Mouse (Mus musculus): ENCODE data around the gene Gm13271. TPM values are rescaled to one million over a fixed set of nuclear protein-coding genes. Genes with fewer than 3 reads are reported as not detected.
"Not testable (repeated sequence)": the region's sequence is repeated elsewhere in the genome, so short reads cannot be mapped to it uniquely, and the experiment has no call there.

The Gm13271 gene
- polyA plus RNA-seq, 1 experiment from 2014 or later, result not detected

DNA sequence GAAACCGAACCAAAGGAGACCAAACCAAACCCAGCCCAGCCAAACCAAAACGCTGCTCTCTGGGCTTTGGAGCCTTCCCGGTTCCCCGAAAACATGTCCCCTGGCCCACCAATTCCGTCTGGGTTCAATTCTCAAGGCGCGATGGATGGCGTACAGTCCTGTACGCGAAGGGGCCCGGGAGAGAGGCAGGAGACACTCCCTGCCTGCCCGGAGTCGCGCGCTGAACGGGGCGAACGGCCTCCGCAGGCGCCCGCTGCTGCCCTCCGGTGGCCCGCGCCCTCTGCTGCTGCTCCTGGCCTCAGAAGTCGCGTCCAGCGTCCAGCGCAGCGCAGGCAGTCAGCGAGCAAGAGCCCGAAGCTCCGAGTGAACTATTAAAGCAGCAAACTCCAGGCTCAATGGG lies 18.9 kb downstream of the Gm13271 start, which contains the start of gene Gm13290:
Gene Gm13290, plus strand, starts transcription at position 301 of the 400 bp plus-strand sequence.
- not testable (repeated sequence) for H3K9me3 ChIP-seq (ENCODE audit: control insufficient read depth, low read length)
- WGBS, result no CpG with 5 or more reads among the region's 32 CpGs

DNA sequence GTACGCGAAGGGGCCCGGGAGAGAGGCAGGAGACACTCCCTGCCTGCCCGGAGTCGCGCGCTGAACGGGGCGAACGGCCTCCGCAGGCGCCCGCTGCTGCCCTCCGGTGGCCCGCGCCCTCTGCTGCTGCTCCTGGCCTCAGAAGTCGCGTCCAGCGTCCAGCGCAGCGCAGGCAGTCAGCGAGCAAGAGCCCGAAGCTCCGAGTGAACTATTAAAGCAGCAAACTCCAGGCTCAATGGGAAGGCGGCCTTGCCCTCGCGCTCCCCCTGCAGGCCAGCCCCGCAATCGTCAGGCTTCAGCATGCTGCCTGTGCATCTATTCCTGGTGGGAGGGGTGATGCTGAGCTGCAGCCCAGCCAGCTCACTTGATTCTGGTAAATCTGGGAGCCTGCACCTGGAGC lies 22.0 kb downstream of the Gm13271 start, which contains the start of gene Gm13289:
Gene Gm13289, plus strand, starts transcription at position 301 of the 400 bp plus-strand sequence.
- H3K9ac ChIP-seq (ENCODE audit: low read length); H3K9me3 ChIP-seq (ENCODE audit: control insufficient read depth, low read length); H3K27me3 ChIP-seq (ENCODE audit: control insufficient read depth, insufficient read depth, low read length); H3K4me1 ChIP-seq (ENCODE audit: control insufficient read depth, insufficient read depth, low read length); H3K36me3 ChIP-seq (ENCODE audit: control insufficient read depth, insufficient read depth, low read length); H3K27ac ChIP-seq (replicated peaks; ENCODE audit: low read depth, low read length); H3K4me3 ChIP-seq (ENCODE audit: low read depth, low read length); DNase-seq (ENCODE audit: low spot score); ATAC-seq (ENCODE audit: insufficient number of reproducible peaks, low FRiP score, low TSS enrichment, low read depth); H3K4me2 ChIP-seq (ENCODE audit: low read depth, severe bottlenecking): not testable (repeated sequence)
- WGBS, result no CpG with 5 or more reads among the region's 29 CpGs

More for the DNA sequence above, 18.9 kb downstream of the Gm13271 start, which contains the start of gene Gm13290:
- H3K27ac ChIP-seq (replicated peaks; ENCODE audit: low read depth, low read length); H3K9ac ChIP-seq (ENCODE audit: low read length); H3K4me3 ChIP-seq (ENCODE audit: low read depth, low read length); H3K36me3 ChIP-seq (ENCODE audit: control insufficient read depth, insufficient read depth, low read length); H3K27me3 ChIP-seq (ENCODE audit: control insufficient read depth, insufficient read depth, low read length); H3K4me2 ChIP-seq (ENCODE audit: low read depth, severe bottlenecking); DNase-seq (ENCODE audit: low spot score); ATAC-seq (ENCODE audit: insufficient number of reproducible peaks, low FRiP score, low TSS enrichment, low read depth); H3K4me1 ChIP-seq (ENCODE audit: control insufficient read depth, insufficient read depth, low read length): not testable (repeated sequence)

DNA sequence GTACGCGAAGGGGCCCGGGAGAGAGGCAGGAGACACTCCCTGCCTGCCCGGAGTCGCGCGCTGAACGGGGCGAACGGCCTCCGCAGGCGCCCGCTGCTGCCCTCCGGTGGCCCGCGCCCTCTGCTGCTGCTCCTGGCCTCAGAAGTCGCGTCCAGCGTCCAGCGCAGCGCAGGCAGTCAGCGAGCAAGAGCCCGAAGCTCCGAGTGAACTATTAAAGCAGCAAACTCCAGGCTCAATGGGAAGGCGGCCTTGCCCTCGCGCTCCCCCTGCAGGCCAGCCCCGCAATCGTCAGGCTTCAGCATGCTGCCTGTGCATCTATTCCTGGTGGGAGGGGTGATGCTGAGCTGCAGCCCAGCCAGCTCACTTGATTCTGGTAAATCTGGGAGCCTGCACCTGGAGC lies 24.9 kb downstream of the Gm13271 start, which contains the start of gene Gm13272:
Gene Gm13272, plus strand, starts transcription at position 301 of the 400 bp plus-strand sequence.
- not testable (repeated sequence) for H3K9me3 ChIP-seq (ENCODE audit: control insufficient read depth, low read length); H3K4me3 ChIP-seq (ENCODE audit: low read depth, low read length); ATAC-seq (ENCODE audit: insufficient number of reproducible peaks, low FRiP score, low TSS enrichment, low read depth); H3K27ac ChIP-seq (replicated peaks; ENCODE audit: low read depth, low read length); H3K27me3 ChIP-seq (ENCODE audit: control insufficient read depth, insufficient read depth, low read length); DNase-seq (ENCODE audit: low spot score); H3K36me3 ChIP-seq (ENCODE audit: control insufficient read depth, insufficient read depth, low read length); H3K4me1 ChIP-seq (ENCODE audit: control insufficient read depth, insufficient read depth, low read length); H3K4me2 ChIP-seq (ENCODE audit: low read depth, severe bottlenecking); H3K9ac ChIP-seq (ENCODE audit: low read length)
- no CpG with 5 or more reads among the region's 29 CpGs for WGBS

DNA sequence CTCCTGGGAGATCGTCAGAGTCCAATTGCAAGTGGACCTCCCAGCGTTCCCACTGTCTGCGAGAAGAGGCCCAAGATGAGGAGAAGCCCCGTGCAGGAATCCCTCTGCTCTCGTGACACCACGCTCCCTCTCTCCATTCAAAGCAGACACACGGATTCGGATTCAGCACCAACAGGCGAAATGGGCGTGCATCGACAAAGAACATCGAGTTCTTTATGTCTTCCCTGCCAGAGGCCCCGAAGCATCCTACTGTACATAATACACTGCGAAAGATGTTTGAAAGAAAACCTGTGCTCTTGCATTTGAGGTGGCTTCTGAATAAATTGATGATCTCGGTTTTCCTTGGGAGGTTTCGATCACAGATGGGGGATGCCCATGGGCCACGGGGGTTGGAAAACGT lies 25.7 kb downstream of the Gm13271 start:
- H3K4me2 ChIP-seq (ENCODE audit: low read depth, severe bottlenecking); H3K27me3 ChIP-seq (ENCODE audit: control insufficient read depth, insufficient read depth, low read length); H3K27ac ChIP-seq (replicated peaks; ENCODE audit: low read depth, low read length); H3K36me3 ChIP-seq (ENCODE audit: control insufficient read depth, insufficient read depth, low read length); H3K4me3 ChIP-seq (ENCODE audit: low read depth, low read length); H3K9ac ChIP-seq (ENCODE audit: low read length); H3K4me1 ChIP-seq (ENCODE audit: control insufficient read depth, insufficient read depth, low read length); DNase-seq (ENCODE audit: low spot score); H3K9me3 ChIP-seq (ENCODE audit: control insufficient read depth, low read length); ATAC-seq (ENCODE audit: insufficient number of reproducible peaks, low FRiP score, low TSS enrichment, low read depth): not testable (repeated sequence)
- 37% methylated on average over 15 of the region's 18 CpGs for WGBS

DNA sequence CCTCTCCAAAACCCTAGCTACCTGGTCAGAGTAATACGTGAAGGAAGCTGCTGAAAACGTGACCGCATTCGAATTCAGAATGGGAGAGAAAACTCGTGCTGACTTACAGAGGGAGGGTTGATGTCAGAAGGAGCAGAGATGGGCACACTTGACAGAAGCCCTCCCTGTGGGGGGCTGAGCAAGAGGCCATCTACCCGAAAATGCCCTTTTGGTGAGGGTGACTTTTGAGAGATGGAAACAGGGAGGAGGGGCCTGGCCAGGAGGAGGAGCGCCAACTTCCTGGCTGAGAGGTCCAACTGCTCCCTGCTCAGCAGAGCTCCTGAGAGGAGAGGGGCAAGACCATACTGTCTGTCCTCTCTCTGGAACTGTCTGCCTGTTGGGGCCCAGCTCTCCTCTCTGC lies 27.2 kb downstream of the Gm13271 start, which contains the start of gene Ifnz:
Gene Ifnz, plus strand, starts transcription at position 301 of the 400 bp plus-strand sequence.
- not testable (repeated sequence) for H3K9me3 ChIP-seq (ENCODE audit: control insufficient read depth, low read length); H3K36me3 ChIP-seq (ENCODE audit: control insufficient read depth, insufficient read depth, low read length); ATAC-seq (ENCODE audit: insufficient number of reproducible peaks, low FRiP score, low TSS enrichment, low read depth); DNase-seq (ENCODE audit: low spot score); H3K27ac ChIP-seq (replicated peaks; ENCODE audit: low read depth, low read length); H3K4me3 ChIP-seq (ENCODE audit: low read depth, low read length); H3K4me1 ChIP-seq (ENCODE audit: control insufficient read depth, insufficient read depth, low read length); H3K27me3 ChIP-seq (ENCODE audit: control insufficient read depth, insufficient read depth, low read length); H3K9ac ChIP-seq (ENCODE audit: low read length)
- 35% methylated on average over 3 of the region's 7 CpGs for WGBS
- H3K4me2 ChIP-seq (ENCODE audit: low read depth, severe bottlenecking), result peak within 1 kb of the TSS; percentile 28; the same call in 1 of the 2 replicates

DNA sequence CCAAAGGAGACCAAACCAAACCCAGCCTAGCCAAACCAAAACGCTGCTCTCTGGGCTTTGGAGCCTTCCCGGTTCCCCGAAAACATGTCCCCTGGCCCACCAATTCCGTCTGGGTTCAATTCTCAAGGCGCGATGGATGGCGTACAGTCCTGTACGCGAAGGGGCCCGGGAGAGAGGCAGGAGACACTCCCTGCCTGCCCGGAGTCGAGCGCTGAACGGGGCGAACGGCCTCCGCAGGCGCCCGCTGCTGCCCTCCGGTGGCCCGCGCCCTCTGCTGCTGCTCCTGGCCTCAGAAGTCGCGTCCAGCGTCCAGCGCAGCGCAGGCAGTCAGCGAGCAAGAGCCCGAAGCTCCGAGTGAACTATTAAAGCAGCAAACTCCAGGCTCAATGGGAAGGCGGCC lies 27.7 kb downstream of the Gm13271 start:
- not testable (repeated sequence) for H3K4me3 ChIP-seq (ENCODE audit: low read depth, low read length); H3K27me3 ChIP-seq (ENCODE audit: control insufficient read depth, insufficient read depth, low read length); H3K36me3 ChIP-seq (ENCODE audit: control insufficient read depth, insufficient read depth, low read length); DNase-seq (ENCODE audit: low spot score); H3K9me3 ChIP-seq (ENCODE audit: control insufficient read depth, low read length); H3K9ac ChIP-seq (ENCODE audit: low read length); H3K4me1 ChIP-seq (ENCODE audit: control insufficient read depth, insufficient read depth, low read length); H3K27ac ChIP-seq (replicated peaks; ENCODE audit: low read depth, low read length); ATAC-seq (ENCODE audit: insufficient number of reproducible peaks, low FRiP score, low TSS enrichment, low read depth)
- 0% methylated on average over 7 of the region's 31 CpGs for WGBS
- peak overlapping the region; percentile 28; the same call in 1 of the 2 replicates for H3K4me2 ChIP-seq (ENCODE audit: low read depth, severe bottlenecking)

DNA sequence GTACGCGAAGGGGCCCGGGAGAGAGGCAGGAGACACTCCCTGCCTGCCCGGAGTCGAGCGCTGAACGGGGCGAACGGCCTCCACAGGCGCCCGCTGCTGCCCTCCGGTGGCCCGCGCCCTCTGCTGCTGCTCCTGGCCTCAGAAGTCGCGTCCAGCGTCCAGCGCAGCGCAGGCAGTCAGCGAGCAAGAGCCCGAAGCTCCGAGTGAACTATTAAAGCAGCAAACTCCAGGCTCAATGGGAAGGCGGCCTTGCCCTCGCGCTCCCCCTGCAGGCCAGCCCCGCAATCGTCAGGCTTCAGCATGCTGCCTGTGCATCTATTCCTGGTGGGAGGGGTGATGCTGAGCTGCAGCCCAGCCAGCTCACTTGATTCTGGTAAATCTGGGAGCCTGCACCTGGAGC lies 30.7 kb downstream of the Gm13271 start, which contains the start of gene Gm13276:
Gene Gm13276, plus strand, starts transcription at position 301 of the 400 bp plus-strand sequence.
- H3K9me3 ChIP-seq (ENCODE audit: control insufficient read depth, low read length); H3K9ac ChIP-seq (ENCODE audit: low read length); H3K36me3 ChIP-seq (ENCODE audit: control insufficient read depth, insufficient read depth, low read length); H3K4me2 ChIP-seq (ENCODE audit: low read depth, severe bottlenecking); H3K4me1 ChIP-seq (ENCODE audit: control insufficient read depth, insufficient read depth, low read length); H3K4me3 ChIP-seq (ENCODE audit: low read depth, low read length); H3K27me3 ChIP-seq (ENCODE audit: control insufficient read depth, insufficient read depth, low read length); DNase-seq (ENCODE audit: low spot score); ATAC-seq (ENCODE audit: insufficient number of reproducible peaks, low FRiP score, low TSS enrichment, low read depth); H3K27ac ChIP-seq (replicated peaks; ENCODE audit: low read depth, low read length): not testable (repeated sequence)
- no CpG with 5 or more reads among the region's 27 CpGs for WGBS

DNA sequence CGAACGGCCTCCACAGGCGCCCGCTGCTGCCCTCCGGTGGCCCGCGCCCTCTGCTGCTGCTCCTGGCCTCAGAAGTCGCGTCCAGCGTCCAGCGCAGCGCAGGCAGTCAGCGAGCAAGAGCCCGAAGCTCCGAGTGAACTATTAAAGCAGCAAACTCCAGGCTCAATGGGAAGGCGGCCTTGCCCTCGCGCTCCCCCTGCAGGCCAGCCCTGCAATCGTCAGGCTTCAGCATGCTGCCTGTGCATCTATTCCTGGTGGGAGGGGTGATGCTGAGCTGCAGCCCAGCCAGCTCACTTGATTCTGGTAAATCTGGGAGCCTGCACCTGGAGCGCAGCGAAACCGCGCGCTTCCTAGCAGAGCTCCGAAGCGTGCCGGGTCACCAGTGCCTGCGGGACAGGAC lies 33.7 kb downstream of the Gm13271 start, which contains the start of gene Gm13277:
Gene Gm13277, plus strand, starts transcription at position 231 of the 400 bp plus-strand sequence.
- H3K9ac ChIP-seq (ENCODE audit: low read length); ATAC-seq (ENCODE audit: insufficient number of reproducible peaks, low FRiP score, low TSS enrichment, low read depth); H3K4me3 ChIP-seq (ENCODE audit: low read depth, low read length); H3K4me2 ChIP-seq (ENCODE audit: low read depth, severe bottlenecking); H3K36me3 ChIP-seq (ENCODE audit: control insufficient read depth, insufficient read depth, low read length); H3K9me3 ChIP-seq (ENCODE audit: control insufficient read depth, low read length); H3K27me3 ChIP-seq (ENCODE audit: control insufficient read depth, insufficient read depth, low read length); H3K27ac ChIP-seq (replicated peaks; ENCODE audit: low read depth, low read length); DNase-seq (ENCODE audit: low spot score); H3K4me1 ChIP-seq (ENCODE audit: control insufficient read depth, insufficient read depth, low read length): not testable (repeated sequence)
- no CpG with 5 or more reads among the region's 28 CpGs for WGBS

DNA sequence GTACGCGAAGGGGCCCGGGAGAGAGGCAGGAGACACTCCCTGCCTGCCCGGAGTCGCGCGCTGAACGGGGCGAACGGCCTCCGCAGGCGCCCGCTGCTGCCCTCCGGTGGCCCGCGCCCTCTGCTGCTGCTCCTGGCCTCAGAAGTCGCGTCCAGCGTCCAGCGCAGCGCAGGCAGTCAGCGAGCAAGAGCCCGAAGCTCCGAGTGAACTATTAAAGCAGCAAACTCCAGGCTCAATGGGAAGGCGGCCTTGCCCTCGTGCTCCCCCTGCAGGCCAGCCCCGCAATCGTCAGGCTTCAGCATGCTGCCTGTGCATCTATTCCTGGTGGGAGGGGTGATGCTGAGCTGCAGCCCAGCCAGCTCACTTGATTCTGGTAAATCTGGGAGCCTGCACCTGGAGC lies 36.6 kb downstream of the Gm13271 start, which contains the start of gene Gm13278:
Gene Gm13278, plus strand, starts transcription at position 301 of the 400 bp plus-strand sequence.
- H3K4me1 ChIP-seq (ENCODE audit: control insufficient read depth, insufficient read depth, low read length); H3K9ac ChIP-seq (ENCODE audit: low read length); DNase-seq (ENCODE audit: low spot score); H3K36me3 ChIP-seq (ENCODE audit: control insufficient read depth, insufficient read depth, low read length); H3K4me2 ChIP-seq (ENCODE audit: low read depth, severe bottlenecking); H3K27ac ChIP-seq (replicated peaks; ENCODE audit: low read depth, low read length); H3K27me3 ChIP-seq (ENCODE audit: control insufficient read depth, insufficient read depth, low read length); H3K9me3 ChIP-seq (ENCODE audit: control insufficient read depth, low read length); H3K4me3 ChIP-seq (ENCODE audit: low read depth, low read length); ATAC-seq (ENCODE audit: insufficient number of reproducible peaks, low FRiP score, low TSS enrichment, low read depth): not testable (repeated sequence)
- WGBS, result no CpG with 5 or more reads among the region's 28 CpGs

Measured in limb, embryonic 11.5 days (tissue).